Mouse (Mus musculus): ENCODE data around the gene Vps53. TPM values are rescaled to one million over a fixed set of nuclear protein-coding genes. Genes with fewer than 3 reads are reported as not detected.

Gene Vps53
- polyA plus RNA-seq, 2 experiments from 2014 or later = 51.6 to 60.3 TPM

- no peak for ATAC-seq
Observed at GRCm38 (mm10) chr11:76167079-76167765, 12.2 kb downstream of the Vps53 start.

DNA sequence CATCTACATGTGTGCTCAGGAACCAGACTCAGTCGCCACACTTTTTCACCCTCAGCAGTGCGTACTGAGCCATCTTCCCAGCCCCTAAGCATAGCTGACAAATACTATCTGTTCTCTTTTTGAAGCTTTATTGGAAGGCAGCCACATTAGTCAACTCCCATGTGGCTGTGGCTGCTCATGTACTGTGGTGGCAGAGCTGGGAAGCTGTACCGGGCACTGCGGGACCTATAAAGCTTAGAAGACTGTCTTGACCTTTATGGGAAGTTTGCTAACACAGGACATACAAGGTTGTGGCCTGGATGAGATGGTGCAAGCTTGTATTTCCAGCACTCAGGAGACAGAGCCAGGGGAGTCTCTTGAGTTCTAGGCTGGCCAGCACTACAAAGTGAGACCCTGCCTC, 12.8 kb downstream of the Vps53 start:
- ATAC-seq = no peak

GRCm38 (mm10) chr11:76160251-76160650, 19.2 kb downstream of the Vps53 start:
- ATAC-seq = no peak

DNA sequence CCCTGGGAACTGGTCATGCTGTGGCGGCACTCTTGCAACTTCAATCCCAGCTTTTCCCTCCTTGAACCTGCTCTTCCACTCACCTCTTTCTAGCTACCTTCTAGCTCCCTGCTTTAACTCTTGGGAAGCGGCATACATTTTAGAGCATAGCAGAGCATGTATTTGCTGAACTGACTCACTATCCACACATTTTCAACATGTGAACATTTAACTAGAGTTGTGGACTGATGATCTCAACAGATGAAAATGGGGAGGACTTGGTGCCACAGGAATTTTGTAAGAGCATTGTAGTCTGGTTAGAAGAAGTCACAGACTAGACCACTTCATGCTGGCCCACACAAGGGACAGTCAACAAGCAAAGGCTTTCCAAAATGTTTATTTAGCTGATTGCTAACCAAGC, 21.1 kb downstream of the Vps53 start:
- no peak for ATAC-seq

DNA sequence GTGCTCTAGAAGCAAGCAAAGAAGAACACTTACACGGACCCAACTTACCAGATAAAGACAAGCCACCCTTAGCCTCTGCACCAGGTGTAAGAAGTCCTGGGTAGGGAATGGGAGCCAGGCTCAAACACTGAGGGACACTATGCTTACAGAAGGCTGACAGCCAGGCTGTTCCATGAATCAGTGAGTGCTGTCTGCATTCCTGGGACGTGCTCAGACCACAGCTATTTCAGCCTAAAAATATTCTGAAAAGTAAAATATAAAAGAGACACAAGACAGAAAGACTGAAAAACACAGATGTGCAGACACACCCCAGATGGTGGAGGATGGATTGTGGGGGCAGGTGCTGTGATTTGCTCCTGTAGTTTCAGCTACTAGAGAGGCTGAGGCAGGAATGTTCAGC, 24.6 kb downstream of the Vps53 start:
- ATAC-seq = no peak

DNA sequence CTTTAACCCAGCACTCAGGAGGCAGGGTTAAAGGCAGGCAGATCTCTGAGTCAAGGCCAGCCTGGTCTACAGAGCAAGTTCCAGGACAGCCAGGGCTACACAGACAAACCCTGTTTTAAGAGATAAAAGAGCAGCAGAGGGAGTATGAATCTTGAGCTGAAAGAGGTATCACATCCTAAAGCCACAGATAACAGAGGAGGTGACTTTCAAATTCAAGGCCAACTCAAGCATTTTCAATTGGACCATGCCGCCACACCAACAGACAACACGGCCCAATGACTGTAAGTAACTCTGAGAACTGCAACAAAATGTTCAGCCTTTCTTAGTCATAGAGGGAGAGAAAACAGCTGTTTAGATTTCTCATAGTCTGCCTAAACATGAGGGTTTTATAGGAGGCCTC, 25.2 kb downstream of the Vps53 start:
- ATAC-seq = no peak

DNA sequence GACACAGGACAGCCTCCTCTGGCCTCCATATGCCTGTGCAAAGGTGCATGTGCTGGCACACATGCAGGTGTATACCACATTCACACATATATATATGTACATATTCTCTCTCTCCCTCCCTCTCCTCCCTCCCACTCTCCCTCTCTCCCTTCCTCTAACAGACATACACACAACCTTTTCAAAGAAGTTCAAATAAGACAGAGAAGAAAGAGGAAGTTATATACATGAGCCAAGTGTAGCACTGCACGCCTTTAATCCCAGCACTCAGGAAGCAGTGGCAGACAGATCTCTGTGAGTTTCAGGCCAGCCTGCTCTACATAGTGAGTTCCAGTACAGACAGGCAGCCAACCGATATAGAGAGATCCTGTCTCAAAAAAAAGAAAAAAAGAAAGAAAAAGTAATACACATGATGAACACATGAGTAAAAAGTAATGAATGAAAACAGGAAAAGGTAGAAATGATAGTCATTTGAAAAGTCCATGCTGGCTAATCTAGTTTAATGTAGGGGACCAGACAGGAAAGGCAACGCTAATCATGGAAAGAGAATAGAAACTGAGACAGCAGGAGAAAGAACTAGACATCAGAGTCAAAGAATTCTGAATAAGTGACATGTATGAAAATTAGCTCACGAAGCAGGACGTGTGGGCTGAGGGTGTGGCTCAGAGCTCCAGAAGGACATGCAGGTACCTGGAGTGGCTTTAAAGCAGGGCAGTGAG, 26.1 kb downstream of the Vps53 start:
- ATAC-seq = no peak

GRCm38 (mm10) chr11:76150980-76151379, 28.5 kb downstream of the Vps53 start:
- ATAC-seq = no peak

DNA sequence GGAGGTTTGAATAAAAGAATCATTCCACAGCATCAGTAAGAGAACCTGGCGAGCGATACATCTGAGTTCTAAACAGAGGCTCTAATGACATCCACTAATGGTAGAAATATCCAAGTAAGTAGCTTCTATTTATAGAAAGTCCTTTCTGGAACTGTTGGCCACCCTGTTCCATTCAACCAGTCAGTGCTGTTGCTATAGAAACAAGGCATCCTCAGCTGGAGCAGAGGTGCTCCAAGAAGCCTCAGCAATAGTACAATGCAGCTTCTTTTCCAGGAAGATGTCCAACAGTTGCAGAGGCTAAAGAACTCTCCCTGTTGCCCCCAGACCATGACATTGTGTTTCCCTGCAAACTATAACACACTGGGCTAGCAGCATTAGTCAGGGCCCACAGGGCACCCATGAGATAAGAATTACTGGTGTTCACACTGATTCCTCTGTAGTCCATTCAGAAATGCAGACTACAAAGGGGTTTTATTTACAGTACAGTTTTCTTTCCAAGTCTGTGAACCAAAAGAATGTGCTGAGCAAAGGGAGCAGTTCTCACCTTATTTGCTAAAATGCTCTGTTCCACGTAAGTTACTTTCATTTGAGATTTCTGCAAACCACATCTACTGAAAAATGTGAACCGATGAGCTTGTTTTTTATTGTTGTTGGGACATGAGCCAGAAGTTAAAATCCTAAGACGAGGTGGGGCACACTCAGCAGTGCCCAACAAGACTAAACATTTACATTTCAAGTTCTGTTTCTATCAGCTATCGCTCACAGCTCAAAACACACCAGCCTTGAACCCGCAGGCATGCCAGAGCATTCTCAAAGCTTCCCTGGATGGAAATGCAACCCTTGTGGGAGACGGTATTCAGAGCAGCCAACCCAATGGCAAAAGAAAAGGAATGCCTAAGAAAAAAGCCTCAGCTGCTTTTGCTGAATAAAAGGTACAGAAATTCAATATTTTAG, 31.1 kb downstream of the Vps53 start:
- ATAC-seq = no peak

- no peak for ATAC-seq
Observed at GRCm38 (mm10) chr11:76146187-76147010, 33.0 kb downstream of the Vps53 start.

DNA sequence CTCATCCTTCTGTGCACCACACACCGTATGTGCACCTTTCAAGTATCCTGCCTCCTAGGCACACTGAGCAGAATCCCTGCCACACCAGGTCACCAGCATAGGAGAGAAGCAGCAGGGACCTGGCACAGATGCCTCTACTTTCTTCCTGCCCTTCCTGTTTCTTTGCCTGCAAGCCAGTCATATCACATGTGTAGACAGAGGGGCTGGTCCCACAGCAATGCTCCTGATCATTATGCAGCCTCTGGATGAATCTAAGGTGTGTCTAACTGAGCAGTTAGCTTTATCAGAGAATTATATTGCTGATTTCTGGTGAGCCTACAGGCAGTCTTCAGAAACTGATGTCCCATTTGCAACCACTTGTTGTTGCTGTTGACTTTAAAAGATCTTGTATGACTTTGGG, 34.3 kb downstream of the Vps53 start:
- no peak for ATAC-seq

DNA sequence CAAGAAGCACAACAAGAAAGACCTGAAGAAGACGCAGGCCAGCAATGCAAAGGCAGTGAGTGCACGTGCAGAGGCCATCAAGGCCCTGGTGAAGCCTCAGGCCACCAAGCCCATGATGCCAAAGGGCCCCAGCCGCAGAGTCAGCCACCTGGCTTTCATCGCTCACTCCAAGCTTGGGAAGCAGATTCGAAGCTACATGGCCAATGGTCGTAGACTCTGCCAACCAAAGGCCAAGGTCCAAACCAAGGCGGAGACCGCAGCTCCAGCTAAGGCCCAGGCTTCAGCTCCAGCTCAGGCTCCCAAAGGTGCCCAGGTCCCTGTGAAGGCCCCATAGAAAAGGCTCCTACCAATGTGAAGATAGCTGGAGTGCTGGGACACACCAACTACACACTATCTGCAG, 35.1 kb downstream of the Vps53 start:
- no peak for ATAC-seq

DNA sequence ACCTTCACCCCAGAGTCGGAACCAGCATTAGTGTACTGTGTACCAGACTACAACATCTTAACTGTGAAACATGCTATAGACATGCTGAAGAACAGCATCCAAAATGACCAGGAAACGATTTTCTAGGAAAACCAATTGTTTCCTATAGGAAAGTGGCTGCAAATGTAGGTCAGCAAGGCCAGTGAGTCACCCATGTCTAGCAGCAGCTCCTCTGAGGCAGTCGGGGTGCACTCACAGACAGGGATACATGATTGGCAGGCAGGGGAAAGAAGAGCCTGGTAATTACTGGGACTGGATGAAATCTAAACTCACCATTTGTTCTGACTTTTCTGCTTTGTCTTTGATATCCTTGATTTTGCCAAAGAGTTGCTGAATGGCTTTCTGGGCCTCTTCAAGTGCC, 41.5 kb downstream of the Vps53 start:
- no peak for ATAC-seq

- ATAC-seq = no peak
Observed at GRCm38 (mm10) chr11:76135641-76136437, 43.6 kb downstream of the Vps53 start.

- ATAC-seq = no peak
Observed at GRCm38 (mm10) chr11:76130859-76131258, 48.6 kb downstream of the Vps53 start.

- ATAC-seq = no peak
Observed at GRCm38 (mm10) chr11:76125386-76125785, 54.1 kb downstream of the Vps53 start.

DNA sequence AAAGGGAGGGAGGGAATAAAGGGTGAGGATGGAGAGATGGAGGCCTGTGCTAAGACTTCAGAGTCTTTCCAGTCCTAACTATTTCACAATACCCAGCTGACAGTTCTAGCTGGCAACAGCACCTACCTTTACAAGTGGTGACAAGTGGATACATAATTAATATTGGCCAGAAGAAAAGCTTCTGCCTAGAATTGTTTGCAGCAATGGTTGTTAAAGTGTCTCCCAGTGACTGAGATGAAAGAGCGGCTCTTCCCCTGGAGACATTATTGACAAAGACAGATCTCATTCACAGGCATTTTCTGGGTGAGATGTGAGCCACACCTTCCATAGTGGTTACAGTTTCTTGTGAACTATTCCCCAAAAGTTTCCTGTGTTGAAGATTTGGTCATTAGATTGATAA, 55.9 kb downstream of the Vps53 start:
- ATAC-seq = no peak

GRCm38 (mm10) chr11:76122571-76122970, 56.9 kb downstream of the Vps53 start:
- ATAC-seq = no peak

- ATAC-seq = no peak
Observed at GRCm38 (mm10) chr11:76121086-76121485, 58.4 kb downstream of the Vps53 start.

GRCm38 (mm10) chr11:76120407-76120901, 59.0 kb downstream of the Vps53 start:
- no peak for ATAC-seq

DNA sequence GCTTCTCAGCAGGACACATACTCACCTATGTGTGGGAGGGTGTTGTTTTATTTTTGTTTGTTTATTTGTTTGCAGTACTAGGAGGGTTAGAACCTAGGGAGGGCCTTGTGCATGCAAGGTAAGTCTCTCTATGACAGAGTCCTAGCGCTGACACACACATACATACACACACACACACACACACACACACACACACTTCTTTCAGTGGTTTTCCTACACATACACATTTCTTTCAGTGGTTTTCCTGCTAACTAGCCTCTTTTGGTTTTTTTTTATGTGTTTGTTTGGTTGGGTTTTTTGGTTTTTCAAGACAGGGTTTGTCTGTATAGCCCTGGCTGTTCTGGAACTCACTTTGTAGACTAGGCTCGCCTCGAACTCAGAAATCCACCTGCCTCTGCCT, 69.0 kb downstream of the Vps53 start:
- ATAC-seq = no peak

All from CD4-positive, CD25-positive, alpha-beta regulatory T cell, adult 4 months (primary cell).